Mouse (Mus musculus): ENCODE results near the gene Neb. TPM values are rescaled to one million over a fixed set of nuclear protein-coding genes. Genes with fewer than 3 reads are reported as not detected.
A peak's percentile ranks its signal among the peaks of the same experiment; 100 is the strongest.

Neb gene
- polyA plus RNA-seq, 1 experiment from 2014 or later, result 2.2 TPM

- H3K9me3 ChIP-seq (ENCODE audit: control insufficient read depth, low read length), result no peaks in the 10 kb centered on the region
- H3K9ac ChIP-seq (ENCODE audit: low read length), result no peak overlapping the region
- no peak overlapping the region for H3K4me2 ChIP-seq (ENCODE audit: low read length)
- WGBS, result 79% methylated on average over 4 of the region's 4 CpGs
- H3K27me3 ChIP-seq (ENCODE audit: control insufficient read depth, insufficient read depth, low read length), result no peaks in the 10 kb centered on the region
- H3K4me3 ChIP-seq (ENCODE audit: control insufficient read depth in 1 of 2, insufficient read depth in 1 of 2, low read depth in 1 of 2, low read length in 2 of 2), result no peak overlapping the region
- peaks cover 0 to 15% of the 10 kb centered on the region in 2 experiments; a peak in 1 of 4 replicates for H3K4me1 ChIP-seq (ENCODE audit: control insufficient read depth in 2 of 2, insufficient read depth in 2 of 2, low read length in 2 of 2)
- H3K36me3 ChIP-seq (ENCODE audit: control insufficient read depth, insufficient read depth, low read length), result no peaks in the 10 kb centered on the region
- no peak overlapping the region for H3K27ac ChIP-seq (replicated peaks in 1 of 2; ENCODE audit: control insufficient read depth in 1 of 2, insufficient read depth in 1 of 2, low read depth in 2 of 2, low read length in 2 of 2)
- ATAC-seq (ENCODE audit: insufficient number of reproducible peaks, insufficient read depth, low FRiP score, low read depth), result no peak
These were observed 67.5 kb downstream of the Neb start for GRCm38 (mm10) chr2:52310757-52311156.

DNA sequence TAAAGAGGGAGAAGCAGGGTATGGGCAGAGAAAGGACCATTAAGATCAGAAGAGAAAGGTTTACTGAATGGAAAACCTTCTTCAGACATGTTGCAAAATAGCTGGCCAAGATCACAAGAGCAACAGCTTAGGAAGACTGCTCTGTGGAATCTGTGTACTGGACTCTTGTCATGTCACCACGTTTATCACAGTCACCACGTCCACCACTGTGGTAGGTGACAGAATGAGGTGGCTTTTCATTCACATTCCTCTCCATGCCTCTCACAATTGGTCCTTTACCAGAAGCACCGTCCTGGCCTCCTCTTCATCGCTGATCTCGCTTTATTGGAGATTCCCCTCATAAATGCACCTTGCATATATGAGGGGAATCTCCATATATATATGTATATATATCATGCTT, 71.6 kb downstream of the Neb start:
- peak overlapping the region; percentile 43 to 64; a peak in 2 of 4 replicates for H3K27ac ChIP-seq (replicated peaks in 1 of 2; ENCODE audit: control insufficient read depth in 1 of 2, insufficient read depth in 1 of 2, low read depth in 2 of 2, low read length in 2 of 2)
- H3K4me2 ChIP-seq (ENCODE audit: low read length), result peak overlapping the region; percentile 38
- peak; percentile 61; the same call in 1 of the 2 replicates for ATAC-seq (ENCODE audit: insufficient number of reproducible peaks, insufficient read depth, low FRiP score, low read depth)
- H3K4me3 ChIP-seq (ENCODE audit: control insufficient read depth in 1 of 2, insufficient read depth in 1 of 2, low read depth in 1 of 2, low read length in 2 of 2), result no peak overlapping the region
- H3K36me3 ChIP-seq (ENCODE audit: control insufficient read depth, insufficient read depth, low read length), result no peaks in the 10 kb centered on the region
- H3K4me1 ChIP-seq (ENCODE audit: control insufficient read depth in 2 of 2, insufficient read depth in 2 of 2, low read length in 2 of 2), result peaks cover 0 to 8% of the 10 kb centered on the region in 2 experiments; a peak in 1 of 4 replicates
- no peaks in the 10 kb centered on the region for H3K27me3 ChIP-seq (ENCODE audit: control insufficient read depth, insufficient read depth, low read length)
- 37% methylated on average over 5 of the region's 5 CpGs for WGBS
- no peak overlapping the region for H3K9ac ChIP-seq (ENCODE audit: low read length)
- H3K9me3 ChIP-seq (ENCODE audit: control insufficient read depth, low read length), result no peaks in the 10 kb centered on the region

DNA sequence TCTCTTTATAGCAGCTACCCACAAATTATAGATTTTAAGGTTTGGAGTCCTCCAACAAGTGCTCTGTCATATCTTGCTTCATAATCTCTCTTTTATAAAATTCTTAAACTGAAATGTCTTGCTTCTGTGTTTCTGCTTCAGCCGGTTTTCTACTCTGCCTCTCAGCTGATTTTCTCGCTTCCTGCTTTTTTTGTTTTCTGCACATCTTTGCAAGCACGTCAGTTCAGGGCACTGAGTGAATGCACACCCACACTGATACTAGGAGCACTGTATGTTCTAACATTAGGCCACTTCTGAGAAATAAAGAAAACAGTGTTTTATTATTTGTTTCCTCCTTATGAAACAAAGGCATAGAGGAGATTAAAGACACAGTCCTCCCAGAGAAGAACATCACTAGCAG, 73.7 kb downstream of the Neb start:
- Histone ChIP-seq H3K4me3 (ENCODE audit: control insufficient read depth in 1 of 2, insufficient read depth in 1 of 2, low read depth in 1 of 2, low read length in 2 of 2) (no peak overlapping the region), H3K27me3 (ENCODE audit: control insufficient read depth, insufficient read depth, low read length) (no peaks in the 10 kb centered on the region), H3K4me2 (ENCODE audit: low read length) (no peak overlapping the region), H3K27ac (replicated peaks in 1 of 2; ENCODE audit: control insufficient read depth in 1 of 2, insufficient read depth in 1 of 2, low read depth in 2 of 2, low read length in 2 of 2) (no peak overlapping the region), H3K4me1 (ENCODE audit: control insufficient read depth in 2 of 2, insufficient read depth in 2 of 2, low read length in 2 of 2) (peaks cover 0 to 8% of the 10 kb centered on the region in 2 experiments; a peak in 1 of 4 replicates), H3K36me3 (ENCODE audit: control insufficient read depth, insufficient read depth, low read length) (no peaks in the 10 kb centered on the region), H3K9me3 (ENCODE audit: control insufficient read depth, low read length) (no peaks in the 10 kb centered on the region), H3K9ac (ENCODE audit: low read length) (no peak overlapping the region)
- whole genome bisulfite sequencing, result 76% methylated on average over 3 of the region's 3 CpGs
- ATAC-seq (ENCODE audit: insufficient number of reproducible peaks, insufficient read depth, low FRiP score, low read depth), result no peak

- no peaks in the 10 kb centered on the region for H3K27me3 ChIP-seq (ENCODE audit: control insufficient read depth, insufficient read depth, low read length)
- no peak overlapping the region for H3K4me2 ChIP-seq (ENCODE audit: low read length)
- no peak for ATAC-seq (ENCODE audit: insufficient number of reproducible peaks, insufficient read depth, low FRiP score, low read depth)
- no peaks in the 10 kb centered on the region for H3K36me3 ChIP-seq (ENCODE audit: control insufficient read depth, insufficient read depth, low read length)
- no peak overlapping the region for H3K9ac ChIP-seq (ENCODE audit: low read length)
- H3K9me3 ChIP-seq (ENCODE audit: control insufficient read depth, low read length), result no peaks in the 10 kb centered on the region
- 52% methylated on average over 1 of the region's 1 CpGs for WGBS
- peaks cover 0 to 8% of the 10 kb centered on the region in 2 experiments; a peak in 1 of 4 replicates for H3K4me1 ChIP-seq (ENCODE audit: control insufficient read depth in 2 of 2, insufficient read depth in 2 of 2, low read length in 2 of 2)
- H3K27ac ChIP-seq (replicated peaks in 1 of 2; ENCODE audit: control insufficient read depth in 1 of 2, insufficient read depth in 1 of 2, low read depth in 2 of 2, low read length in 2 of 2), result no peak overlapping the region
- no peak overlapping the region for H3K4me3 ChIP-seq (ENCODE audit: control insufficient read depth in 1 of 2, insufficient read depth in 1 of 2, low read depth in 1 of 2, low read length in 2 of 2)
These were observed 74.9 kb downstream of the Neb start for GRCm38 (mm10) chr2:52303405-52303804.

DNA sequence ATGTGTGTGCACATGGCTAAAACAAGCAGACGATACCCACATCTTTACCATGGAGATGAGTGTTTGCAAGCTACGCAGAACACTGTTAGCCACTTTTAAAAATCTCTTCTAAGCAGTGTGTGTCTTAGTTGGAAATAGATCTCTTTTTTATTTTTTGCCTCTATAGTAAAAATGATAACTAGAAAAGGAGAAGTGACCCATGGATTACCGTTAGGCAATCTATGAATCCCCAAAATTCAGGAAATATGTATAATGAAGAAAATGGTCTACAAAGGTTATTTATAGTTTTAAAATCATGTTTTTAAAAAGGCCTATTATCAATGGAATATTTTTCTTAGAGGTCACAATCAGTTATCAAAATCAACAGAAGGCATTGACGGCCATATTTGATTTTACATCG, 80.3 kb downstream of the Neb start:
- ATAC-seq (ENCODE audit: insufficient number of reproducible peaks, insufficient read depth, low FRiP score, low read depth), result no peak
- H3K27ac ChIP-seq (replicated peaks in 1 of 2; ENCODE audit: control insufficient read depth in 1 of 2, insufficient read depth in 1 of 2, low read depth in 2 of 2, low read length in 2 of 2), result no peak overlapping the region
- WGBS, result 91% methylated on average over 5 of the region's 5 CpGs

DNA sequence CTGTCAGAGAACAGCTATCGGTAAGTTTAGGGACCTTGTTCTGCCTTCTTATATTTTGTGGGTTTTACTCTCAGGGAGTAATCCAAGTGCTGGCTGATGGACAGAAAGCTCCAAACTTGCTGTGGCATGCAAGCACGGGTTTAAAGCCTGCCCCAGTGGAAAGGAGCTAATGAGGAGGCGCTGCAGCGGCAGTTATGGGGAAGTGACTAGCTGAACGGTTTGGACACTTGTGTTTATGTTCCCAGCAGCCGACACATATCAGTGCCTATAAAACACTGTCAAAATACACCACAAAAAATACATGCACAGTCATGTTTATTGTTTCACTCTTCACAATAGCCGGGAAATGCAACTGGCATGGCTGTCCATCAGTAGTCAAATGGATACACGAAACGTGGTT, 81.5 kb downstream of the Neb start:
- H3K9ac ChIP-seq (ENCODE audit: low read length), result no peak overlapping the region
- H3K4me1 ChIP-seq (ENCODE audit: control insufficient read depth in 2 of 2, insufficient read depth in 2 of 2, low read length in 2 of 2), result no peaks in the 10 kb centered on the region
- WGBS, result 89% methylated on average over 9 of the region's 9 CpGs
- H3K36me3 ChIP-seq (ENCODE audit: control insufficient read depth, insufficient read depth, low read length), result no peaks in the 10 kb centered on the region
- H3K27me3 ChIP-seq (ENCODE audit: control insufficient read depth, insufficient read depth, low read length), result no peaks in the 10 kb centered on the region
- H3K27ac ChIP-seq (replicated peaks in 1 of 2; ENCODE audit: control insufficient read depth in 1 of 2, insufficient read depth in 1 of 2, low read depth in 2 of 2, low read length in 2 of 2), result no peak overlapping the region
- no peak overlapping the region for H3K4me2 ChIP-seq (ENCODE audit: low read length)
- H3K4me3 ChIP-seq (ENCODE audit: control insufficient read depth in 1 of 2, insufficient read depth in 1 of 2, low read depth in 1 of 2, low read length in 2 of 2), result no peak overlapping the region
- no peak for ATAC-seq (ENCODE audit: insufficient number of reproducible peaks, insufficient read depth, low FRiP score, low read depth)
- H3K9me3 ChIP-seq (ENCODE audit: control insufficient read depth, low read length), result no peaks in the 10 kb centered on the region

More for the DNA sequence above, 80.3 kb downstream of the Neb start:
- Histone ChIP-seq H3K9me3 (ENCODE audit: control insufficient read depth, low read length) (no peaks in the 10 kb centered on the region), H3K36me3 (ENCODE audit: control insufficient read depth, insufficient read depth, low read length) (no peaks in the 10 kb centered on the region), H3K9ac (ENCODE audit: low read length) (no peak overlapping the region), H3K4me1 (ENCODE audit: control insufficient read depth in 2 of 2, insufficient read depth in 2 of 2, low read length in 2 of 2) (no peaks in the 10 kb centered on the region; a peak in 1 of 4 replicates), H3K27me3 (ENCODE audit: control insufficient read depth, insufficient read depth, low read length) (no peaks in the 10 kb centered on the region), H3K4me2 (ENCODE audit: low read length) (no peak overlapping the region), H3K4me3 (ENCODE audit: control insufficient read depth in 1 of 2, insufficient read depth in 1 of 2, low read depth in 1 of 2, low read length in 2 of 2) (no peak overlapping the region)

DNA sequence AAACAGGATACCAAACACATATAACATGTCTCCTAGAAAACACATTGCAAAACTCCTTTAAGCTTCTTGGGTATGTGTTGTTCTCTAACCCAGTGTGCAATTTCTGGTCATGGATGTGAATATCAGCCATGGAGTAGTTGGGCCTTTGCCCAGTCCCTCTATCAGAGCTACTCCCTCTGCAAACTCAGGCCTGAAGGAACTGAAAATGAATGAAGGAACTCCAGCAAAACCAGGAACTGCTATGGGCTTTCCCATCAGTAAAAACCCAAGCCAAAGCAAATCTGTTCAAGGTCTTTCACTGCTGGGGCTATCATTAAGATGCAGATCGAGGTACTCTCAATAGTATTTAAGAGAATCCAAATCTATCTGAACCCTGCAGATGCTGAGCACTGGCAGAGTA, 90.8 kb downstream of the Neb start:
- 76% methylated on average over 1 of the region's 1 CpGs for WGBS
- H3K4me1 ChIP-seq (ENCODE audit: control insufficient read depth in 2 of 2, insufficient read depth in 2 of 2, low read length in 2 of 2), result no peaks in the 10 kb centered on the region
- no peak for ATAC-seq (ENCODE audit: insufficient number of reproducible peaks, insufficient read depth, low FRiP score, low read depth)

GRCm38 (mm10) chr2:52286421-52286820, 91.9 kb downstream of the Neb start:
- H3K27ac ChIP-seq (replicated peaks in 1 of 2; ENCODE audit: control insufficient read depth in 1 of 2, insufficient read depth in 1 of 2, low read depth in 2 of 2, low read length in 2 of 2), result no peak overlapping the region
- H3K27me3 ChIP-seq (ENCODE audit: control insufficient read depth, insufficient read depth, low read length), result no peaks in the 10 kb centered on the region
- H3K4me2 ChIP-seq (ENCODE audit: low read length), result no peak overlapping the region
- no peaks in the 10 kb centered on the region for H3K36me3 ChIP-seq (ENCODE audit: control insufficient read depth, insufficient read depth, low read length)
- no peak overlapping the region for H3K9ac ChIP-seq (ENCODE audit: low read length)
- no peaks in the 10 kb centered on the region for H3K9me3 ChIP-seq (ENCODE audit: control insufficient read depth, low read length)
- no peak for ATAC-seq (ENCODE audit: insufficient number of reproducible peaks, insufficient read depth, low FRiP score, low read depth)
- no peaks in the 10 kb centered on the region for H3K4me1 ChIP-seq (ENCODE audit: control insufficient read depth in 2 of 2, insufficient read depth in 2 of 2, low read length in 2 of 2)
- H3K4me3 ChIP-seq (ENCODE audit: control insufficient read depth in 1 of 2, insufficient read depth in 1 of 2, low read depth in 1 of 2, low read length in 2 of 2), result no peak overlapping the region
- WGBS, result 62% methylated on average over 6 of the region's 6 CpGs

More for the DNA sequence above, 90.8 kb downstream of the Neb start:
- H3K4me2 ChIP-seq (ENCODE audit: low read length), result no peak overlapping the region
- no peak overlapping the region for H3K27ac ChIP-seq (replicated peaks in 1 of 2; ENCODE audit: control insufficient read depth in 1 of 2, insufficient read depth in 1 of 2, low read depth in 2 of 2, low read length in 2 of 2)
- H3K27me3 ChIP-seq (ENCODE audit: control insufficient read depth, insufficient read depth, low read length), result no peaks in the 10 kb centered on the region
- H3K9me3 ChIP-seq (ENCODE audit: control insufficient read depth, low read length), result no peaks in the 10 kb centered on the region
- H3K36me3 ChIP-seq (ENCODE audit: control insufficient read depth, insufficient read depth, low read length), result no peaks in the 10 kb centered on the region
- H3K4me3 ChIP-seq (ENCODE audit: control insufficient read depth in 1 of 2, insufficient read depth in 1 of 2, low read depth in 1 of 2, low read length in 2 of 2), result no peak overlapping the region
- H3K9ac ChIP-seq (ENCODE audit: low read length), result no peak overlapping the region

All from heart, embryonic 14.5 days (tissue).